Mouse (Mus musculus): ENCODE results near the gene Kif1b. TPM values are rescaled to one million over a fixed set of nuclear protein-coding genes. Genes with fewer than 3 reads are reported as not detected.

Kif1b gene
- 41.6 and 47.3 TPM in 2 replicates for polyA plus RNA-seq (2015; fragmentation: Nextera tagmentation; extraction: Ambion mirVana)

DNA sequence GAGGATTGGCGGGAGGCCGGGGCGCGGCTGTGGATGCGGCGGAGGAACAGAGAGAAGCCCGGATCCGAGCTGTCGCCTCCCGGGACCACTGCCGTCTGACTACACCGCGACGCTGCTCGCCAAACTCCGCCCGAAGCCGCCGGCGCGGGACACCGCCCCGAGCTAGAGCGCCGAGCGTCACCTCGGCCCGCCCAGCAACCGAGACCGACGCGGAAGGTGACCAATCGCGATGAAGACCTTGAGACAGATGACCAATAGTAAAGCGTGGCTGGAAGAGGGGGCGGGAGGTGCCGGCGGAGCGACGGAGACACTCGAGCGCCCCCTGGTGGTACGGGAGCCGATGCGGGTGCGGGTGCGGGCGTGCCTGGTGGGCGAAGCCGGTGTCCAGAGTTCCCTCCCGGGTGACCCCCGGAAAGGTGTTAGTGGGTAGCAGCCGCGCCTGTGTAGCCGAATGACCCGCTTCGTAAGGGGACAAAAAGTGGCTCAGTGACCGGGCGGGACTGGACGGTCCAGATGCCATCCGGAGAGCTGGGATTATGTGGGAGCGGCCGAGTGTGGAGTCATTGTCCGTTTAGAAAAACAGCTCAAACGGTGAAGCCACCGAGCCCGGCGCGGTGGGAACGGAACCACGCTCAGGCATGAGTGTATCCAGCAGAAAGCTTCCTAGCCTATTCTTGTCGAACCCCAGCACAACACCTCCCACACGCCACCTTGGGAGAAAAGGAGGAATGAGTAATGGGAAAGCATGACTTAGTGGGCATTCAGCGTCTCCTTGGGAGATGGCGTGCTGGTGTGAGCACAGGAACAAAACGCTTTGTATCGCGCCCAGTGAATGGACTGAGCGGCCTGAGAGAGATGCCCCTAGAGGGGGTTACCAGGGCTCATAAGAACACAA lies at the start of gene Kif1b:
Kif1b (minus strand) TSS at position 98 of the 895 bp plus-strand sequence.
- H3K27ac ChIP-seq: peak within 1 kb of the TSS; percentile 94
- ATAC-seq (ENCODE audit: insufficient number of reproducible peaks, low FRiP score, low TSS enrichment, low read depth): peak; percentile 97
- peak within 1 kb of the TSS; percentile 76 for H3K4me2 ChIP-seq
- H3K4me1 ChIP-seq: peaks cover 13% of the 10 kb centered on the region
- H3K27me3 ChIP-seq: no peaks in the 10 kb centered on the region
- peak within 1 kb of the TSS; percentile 81 for H3K4me3 ChIP-seq
- no peaks in the 10 kb centered on the region for H3K36me3 ChIP-seq
- H3K9ac ChIP-seq: peak within 1 kb of the TSS; percentile 96
- no peaks in the 10 kb centered on the region for H3K9me3 ChIP-seq
- WGBS: under 1% methylated on average over 79 of the region's 79 CpGs

DNA sequence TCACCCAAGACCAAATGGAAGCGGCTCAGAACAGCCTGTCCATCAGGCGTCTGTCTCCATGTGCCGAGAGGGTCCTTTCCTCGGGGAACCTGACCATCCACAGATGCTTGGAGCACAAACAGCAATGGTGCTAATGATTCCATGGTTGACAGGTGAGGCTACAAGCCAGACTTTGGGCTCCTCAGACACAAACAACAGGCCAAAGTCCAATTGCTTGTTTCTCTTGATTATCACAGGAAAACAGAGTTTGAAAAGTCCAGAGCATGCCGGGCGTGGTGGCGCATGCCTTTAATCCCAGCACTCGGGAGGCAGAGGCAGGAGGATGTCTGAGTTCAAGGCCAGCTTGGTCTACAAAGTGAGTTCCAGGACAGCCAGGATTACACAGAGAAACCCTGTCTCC lies 47.2 kb upstream of the Kif1b start:
- H3K4me2 ChIP-seq: no peak overlapping the region
- no peak overlapping the region for H3K27ac ChIP-seq
- H3K9me3 ChIP-seq: no peaks in the 10 kb centered on the region
- H3K4me1 ChIP-seq: no peaks in the 10 kb centered on the region
- H3K36me3 ChIP-seq: peaks cover 89% of the 10 kb centered on the region
- 95% methylated on average over 8 of the region's 8 CpGs for WGBS
- no peak overlapping the region for H3K4me3 ChIP-seq
- no peak overlapping the region for H3K9ac ChIP-seq
- no peak for ATAC-seq (ENCODE audit: insufficient number of reproducible peaks, low FRiP score, low TSS enrichment, low read depth)
- no peaks in the 10 kb centered on the region for H3K27me3 ChIP-seq

DNA sequence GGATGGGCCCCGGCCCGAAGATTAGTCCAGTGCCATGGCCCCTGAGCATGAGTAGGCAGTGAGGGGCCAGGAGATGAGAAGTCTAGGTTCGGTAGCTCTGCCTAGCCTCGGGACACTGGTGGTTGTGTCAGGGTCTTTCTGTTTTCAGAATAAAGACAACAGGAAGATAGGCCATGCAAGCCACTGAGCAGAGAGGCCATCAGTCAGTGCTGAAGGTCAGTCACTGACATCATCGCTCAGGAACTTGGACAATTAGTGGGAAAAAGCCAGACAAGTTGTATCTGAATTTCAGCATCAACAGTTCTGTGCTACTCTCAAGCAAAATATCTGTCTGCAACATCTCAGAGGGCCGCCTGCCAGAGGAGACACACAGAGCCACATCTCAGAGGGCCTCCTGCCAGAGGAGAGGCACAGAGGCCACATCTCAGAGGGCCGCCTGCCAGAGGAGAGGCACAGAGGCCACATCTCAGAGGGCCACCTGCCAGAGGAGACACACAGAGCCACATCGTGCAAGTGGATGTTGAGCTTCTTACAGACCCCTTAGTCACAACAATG lies 44.2 kb upstream of the Kif1b start:
- no peaks in the 10 kb centered on the region for H3K9me3 ChIP-seq
- no peaks in the 10 kb centered on the region for H3K27me3 ChIP-seq
- H3K4me3 ChIP-seq: no peak overlapping the region
- peaks cover 77% of the 10 kb centered on the region for H3K36me3 ChIP-seq
- no peak for ATAC-seq (ENCODE audit: insufficient number of reproducible peaks, low FRiP score, low TSS enrichment, low read depth)
- WGBS: 89% methylated on average over 8 of the region's 8 CpGs
- H3K4me1 ChIP-seq: no peaks in the 10 kb centered on the region
- H3K9ac ChIP-seq: no peak overlapping the region
- H3K4me2 ChIP-seq: no peak overlapping the region
- no peak overlapping the region for H3K27ac ChIP-seq

DNA sequence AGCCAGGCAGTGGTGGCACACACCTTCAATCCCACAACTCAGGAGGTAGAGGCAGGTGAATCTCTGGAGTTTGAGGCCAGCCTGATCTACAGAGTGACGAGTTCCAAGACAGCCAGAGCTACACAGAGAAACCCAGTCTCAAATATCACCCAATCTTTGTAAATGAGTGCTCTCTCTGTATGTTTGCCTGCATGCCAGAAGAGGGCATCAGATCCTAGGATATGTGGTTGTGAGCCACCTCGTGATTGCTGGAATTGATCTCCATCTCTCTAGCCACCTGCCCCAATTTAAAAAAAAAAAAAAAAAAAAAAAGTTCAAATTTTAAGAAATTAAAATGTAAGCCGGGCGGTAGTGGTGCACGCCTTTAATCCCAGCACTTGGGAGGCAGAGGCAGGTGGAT lies 41.5 kb upstream of the Kif1b start:
- Histone ChIP-seq H3K9ac (no peak overlapping the region), H3K36me3 (peaks cover 78% of the 10 kb centered on the region), H3K4me3 (no peak overlapping the region), H3K4me1 (no peaks in the 10 kb centered on the region), H3K27me3 (no peaks in the 10 kb centered on the region), H3K4me2 (no peak overlapping the region), H3K9me3 (no peaks in the 10 kb centered on the region), H3K27ac (no peak overlapping the region)
- no peak for ATAC-seq (ENCODE audit: insufficient number of reproducible peaks, low FRiP score, low TSS enrichment, low read depth)
- 80% methylated on average over 5 of the region's 5 CpGs for WGBS

DNA sequence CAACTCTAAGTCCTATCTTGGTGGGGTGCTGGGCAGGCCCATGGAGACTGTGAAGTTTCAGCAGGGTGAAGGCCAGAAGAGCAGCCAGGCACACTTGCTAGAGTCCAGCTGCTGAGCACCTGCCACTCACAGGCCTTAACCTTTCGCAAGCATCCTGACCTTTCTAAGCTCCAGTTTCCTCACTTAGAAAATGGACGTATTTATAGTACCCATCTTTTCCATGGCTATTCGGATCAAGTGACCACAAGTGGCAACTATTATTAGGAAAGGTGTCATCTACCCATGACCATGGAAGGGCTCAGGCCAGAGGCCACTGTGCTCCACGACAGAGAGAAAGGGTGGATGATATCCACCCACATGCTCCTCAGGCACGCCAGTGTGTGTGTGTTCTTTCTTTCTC lies 38.4 kb upstream of the Kif1b start:
- Histone ChIP-seq H3K27me3 (no peaks in the 10 kb centered on the region), H3K27ac (no peak overlapping the region), H3K4me3 (no peak overlapping the region), H3K36me3 (peaks cover 87% of the 10 kb centered on the region), H3K9ac (no peak overlapping the region), H3K4me2 (no peak overlapping the region), H3K4me1 (no peaks in the 10 kb centered on the region), H3K9me3 (no peaks in the 10 kb centered on the region)
- 81% methylated on average over 5 of the region's 5 CpGs for WGBS
- peak; percentile 48; the same call in 1 of the 2 replicates for ATAC-seq (ENCODE audit: insufficient number of reproducible peaks, low FRiP score, low TSS enrichment, low read depth)

DNA sequence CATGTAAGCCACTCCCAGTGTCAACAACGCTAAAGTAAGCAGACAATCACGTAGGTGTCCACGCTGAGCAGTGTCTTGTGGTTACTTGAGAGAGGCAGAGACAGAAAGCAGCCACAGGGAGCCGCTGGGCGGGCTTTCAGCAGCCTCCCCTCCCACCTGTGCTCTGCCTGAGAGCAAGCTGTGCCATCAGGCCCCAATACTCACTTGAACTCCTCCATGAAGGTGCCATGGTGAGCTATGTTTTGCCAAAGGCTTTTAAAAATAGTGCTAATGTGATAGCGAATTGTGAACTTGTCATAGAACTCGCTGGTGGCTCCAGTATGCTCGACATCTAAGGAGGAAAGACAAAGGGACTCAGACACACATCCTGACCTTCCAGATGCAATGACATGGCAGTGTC lies 36.8 kb upstream of the Kif1b start:
- no peak overlapping the region for H3K27ac ChIP-seq
- ATAC-seq (ENCODE audit: insufficient number of reproducible peaks, low FRiP score, low TSS enrichment, low read depth): no peak
- no peaks in the 10 kb centered on the region for H3K27me3 ChIP-seq
- H3K4me3 ChIP-seq: no peak overlapping the region
- WGBS: 86% methylated on average over 8 of the region's 8 CpGs
- H3K9ac ChIP-seq: no peak overlapping the region
- peaks cover 86% of the 10 kb centered on the region for H3K36me3 ChIP-seq
- H3K4me2 ChIP-seq: no peak overlapping the region
- 0 out of 2 replicates have a peak, but pooled peaks cover 3% of the 10 kb centered on the region for H3K4me1 ChIP-seq
- no peaks in the 10 kb centered on the region for H3K9me3 ChIP-seq

DNA sequence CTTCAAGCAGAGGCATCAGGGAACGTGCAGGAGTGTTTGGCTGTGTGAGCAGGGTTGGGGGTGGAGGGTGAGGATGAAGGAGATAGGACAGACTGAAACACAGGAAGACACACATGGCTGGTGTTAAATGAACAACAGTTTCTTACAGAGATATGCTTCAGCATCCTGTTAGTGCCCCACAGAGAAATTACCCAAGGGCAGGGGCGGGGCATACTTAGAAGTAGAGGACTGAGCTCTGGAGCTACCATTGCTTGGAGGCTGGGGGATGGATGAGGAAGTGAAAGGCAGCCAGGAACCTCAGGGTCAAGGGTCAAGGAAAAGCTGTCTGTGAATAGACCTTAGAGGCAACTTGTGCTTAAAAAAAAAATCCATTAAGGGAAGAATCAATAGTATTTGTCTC lies 33.2 kb upstream of the Kif1b start:
- Histone ChIP-seq H3K4me2 (no peak overlapping the region), H3K36me3 (peaks cover 95% of the 10 kb centered on the region)
- WGBS: 65% methylated on average over 2 of the region's 2 CpGs

DNA sequence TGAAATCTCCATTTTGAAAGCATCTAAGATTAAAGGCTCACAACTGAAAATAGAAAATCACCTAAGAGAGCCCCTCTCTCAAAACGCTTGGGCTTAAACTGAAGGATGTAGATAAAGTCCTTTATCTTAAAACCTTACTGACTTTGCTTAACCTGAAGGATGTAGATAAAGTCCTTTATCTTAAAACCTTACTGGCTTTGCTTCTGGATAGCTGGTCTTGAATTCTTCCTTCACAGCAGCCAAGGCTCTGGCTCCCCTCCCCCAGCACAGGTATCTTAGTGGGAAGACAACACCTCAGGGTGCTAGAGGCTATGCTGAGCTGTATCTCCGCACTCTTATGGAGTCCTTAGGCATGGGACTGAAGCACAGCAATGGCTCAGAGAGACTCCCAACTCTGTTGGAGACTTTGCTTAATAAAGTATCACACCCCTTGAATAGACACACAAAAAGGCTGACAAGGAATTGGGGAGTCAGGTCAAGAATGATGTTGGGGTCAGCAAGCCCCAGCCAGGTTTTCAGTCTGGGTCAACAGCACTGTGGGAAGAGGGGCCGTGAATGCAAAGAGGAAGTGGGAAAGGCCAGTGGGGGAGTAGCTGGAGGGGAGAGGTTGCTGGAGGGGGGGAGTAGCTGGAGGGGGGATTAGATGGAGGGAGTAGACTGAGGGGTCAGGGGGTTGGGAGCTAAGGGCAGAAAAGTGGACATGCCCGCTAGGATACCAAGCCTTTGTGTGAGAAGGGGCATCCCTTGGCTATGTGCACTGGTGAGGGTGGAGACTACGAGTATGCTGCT lies 32.1 kb upstream of the Kif1b start:
- WGBS: 79% methylated on average over 5 of the region's 5 CpGs
- no peak overlapping the region for H3K27ac ChIP-seq
- no peaks in the 10 kb centered on the region for H3K27me3 ChIP-seq
- H3K36me3 ChIP-seq: peaks cover 95% of the 10 kb centered on the region
- no peak overlapping the region for H3K9ac ChIP-seq
- no peak overlapping the region for H3K4me3 ChIP-seq
- no peak overlapping the region for H3K4me2 ChIP-seq
- ATAC-seq (ENCODE audit: insufficient number of reproducible peaks, low FRiP score, low TSS enrichment, low read depth): no peak
- no peaks in the 10 kb centered on the region for H3K9me3 ChIP-seq
- 0 out of 2 replicates have a peak, but pooled peaks cover 3% of the 10 kb centered on the region for H3K4me1 ChIP-seq

More for the DNA sequence above, 33.2 kb upstream of the Kif1b start:
- H3K9me3 ChIP-seq: no peaks in the 10 kb centered on the region
- no peak for ATAC-seq (ENCODE audit: insufficient number of reproducible peaks, low FRiP score, low TSS enrichment, low read depth)
- H3K9ac ChIP-seq: no peak overlapping the region
- H3K27me3 ChIP-seq: no peaks in the 10 kb centered on the region
- H3K4me1 ChIP-seq: 0 out of 2 replicates have a peak, but pooled peaks cover 3% of the 10 kb centered on the region
- no peak overlapping the region for H3K27ac ChIP-seq
- no peak overlapping the region for H3K4me3 ChIP-seq

DNA sequence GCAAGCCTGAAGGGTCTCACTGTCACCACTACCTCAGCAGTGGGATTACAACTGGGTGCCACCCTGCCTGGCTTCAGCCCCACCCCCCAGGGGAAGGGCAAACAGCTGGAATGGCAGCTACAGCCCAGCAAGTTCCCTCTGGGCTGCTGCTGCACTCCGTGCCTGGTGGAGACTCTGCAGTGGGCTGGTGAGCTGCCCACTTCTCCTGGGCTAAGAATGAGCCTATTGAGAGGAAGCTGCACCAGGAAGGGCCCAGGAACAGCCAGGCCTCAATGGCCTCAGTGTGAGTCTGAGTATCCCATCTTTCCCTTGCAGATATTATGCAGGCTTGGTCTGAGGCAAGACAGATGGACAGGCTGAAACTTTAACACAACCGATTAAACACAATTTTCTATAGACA lies 30.6 kb upstream of the Kif1b start:
- WGBS: 81% methylated on average over 2 of the region's 2 CpGs
- no peak for ATAC-seq (ENCODE audit: insufficient number of reproducible peaks, low FRiP score, low TSS enrichment, low read depth)
- no peaks in the 10 kb centered on the region for H3K9me3 ChIP-seq
- no peak overlapping the region for H3K27ac ChIP-seq
- H3K4me1 ChIP-seq: 0 out of 2 replicates have a peak, but pooled peaks cover 3% of the 10 kb centered on the region
- no peak overlapping the region for H3K4me2 ChIP-seq
- peaks cover 93% of the 10 kb centered on the region for H3K36me3 ChIP-seq
- H3K27me3 ChIP-seq: no peaks in the 10 kb centered on the region
- H3K9ac ChIP-seq: no peak overlapping the region
- no peak overlapping the region for H3K4me3 ChIP-seq

DNA sequence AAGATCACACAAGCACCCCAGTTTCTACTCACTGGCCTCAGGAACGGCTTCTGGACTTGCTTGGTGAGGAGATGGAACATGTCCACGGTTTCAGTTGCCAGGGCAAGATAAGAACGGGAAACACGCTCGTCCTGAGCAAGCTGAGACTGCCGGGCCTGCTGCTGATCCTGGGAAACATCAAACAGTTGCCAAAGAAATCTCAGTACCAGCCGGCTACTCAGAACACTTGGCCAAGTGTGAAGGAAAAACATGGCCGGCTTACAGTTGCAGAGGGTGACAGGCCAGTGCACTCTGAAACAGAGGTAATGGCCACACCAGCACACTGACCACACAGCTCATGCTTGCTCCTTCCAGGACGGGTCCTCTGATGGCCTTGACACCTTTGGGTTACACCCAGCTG lies 29.9 kb upstream of the Kif1b start:
- H3K9me3 ChIP-seq: no peaks in the 10 kb centered on the region
- H3K27ac ChIP-seq: no peak overlapping the region
- H3K4me2 ChIP-seq: no peak overlapping the region
- H3K27me3 ChIP-seq: no peaks in the 10 kb centered on the region
- 0 out of 2 replicates have a peak, but pooled peaks cover 3% of the 10 kb centered on the region for H3K4me1 ChIP-seq
- H3K36me3 ChIP-seq: peaks cover 93% of the 10 kb centered on the region
- 87% methylated on average over 9 of the region's 9 CpGs for WGBS
- ATAC-seq (ENCODE audit: insufficient number of reproducible peaks, low FRiP score, low TSS enrichment, low read depth): no peak
- no peak overlapping the region for H3K9ac ChIP-seq
- H3K4me3 ChIP-seq: no peak overlapping the region

DNA sequence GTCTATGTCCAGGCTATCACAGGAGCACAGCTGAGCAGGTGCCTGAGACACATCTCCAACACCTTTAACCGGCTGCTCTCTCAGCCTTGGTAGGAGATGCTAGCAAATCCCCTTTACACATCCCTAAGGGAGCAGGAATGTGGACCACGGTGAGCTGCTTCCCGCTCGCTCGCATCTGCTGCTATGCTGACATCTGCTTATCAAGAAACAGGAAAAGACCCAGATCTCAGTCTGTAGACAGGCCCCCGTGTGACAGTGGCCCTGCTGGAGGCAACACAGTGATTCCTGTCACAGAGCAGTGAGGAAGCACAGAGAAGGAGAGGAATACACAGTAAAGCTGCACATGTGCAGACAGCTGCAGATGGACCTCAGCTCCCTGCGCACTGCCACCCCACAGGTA lies 28.8 kb upstream of the Kif1b start:
- Histone ChIP-seq H3K4me2 (no peak overlapping the region), H3K4me1 (0 out of 2 replicates have a peak, but pooled peaks cover 3% of the 10 kb centered on the region), H3K36me3 (peaks cover 93% of the 10 kb centered on the region), H3K4me3 (no peak overlapping the region), H3K27me3 (no peaks in the 10 kb centered on the region), H3K9ac (no peak overlapping the region), H3K27ac (no peak overlapping the region), H3K9me3 (no peaks in the 10 kb centered on the region)
- ATAC-seq (ENCODE audit: insufficient number of reproducible peaks, low FRiP score, low TSS enrichment, low read depth): no peak
- 86% methylated on average over 7 of the region's 7 CpGs for WGBS
